In the genomic region with DNA sequence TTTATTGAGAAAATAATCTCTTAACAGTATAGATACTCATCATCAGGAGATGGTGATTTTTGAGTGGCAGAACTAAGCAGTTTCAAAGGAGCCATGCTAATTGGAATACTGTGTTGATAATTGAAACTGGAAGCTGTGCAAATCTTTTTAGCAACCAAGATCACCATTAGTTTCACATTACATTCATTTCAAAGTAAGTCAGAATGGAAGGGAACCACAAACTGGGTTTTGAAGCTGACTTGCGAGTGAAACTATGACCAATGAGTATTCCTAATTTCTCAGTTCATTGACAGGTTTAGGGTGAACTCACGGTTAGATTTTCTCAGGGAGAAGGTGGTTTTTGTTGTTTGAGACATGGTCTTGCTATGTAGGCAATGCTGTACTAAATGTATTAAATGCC, we compare ENCODE assay signal across 1 mouse cellular context.
TF ChIP-seq lines count a peak whose summit lies in the region.

No protein-coding gene starts in this region.

TF ChIP-seq in CH12.LX, 34 proteins besides CTCF, POLR2A, EP300 and RAD21:
- TF ChIP-seq IRF4 (IDR thresholded peaks at IDR 0.05; ENCODE audit: low read depth, low read length) = peak; percentile 77
- TF ChIP-seq USF1 (IDR thresholded peaks at IDR 0.05; ENCODE audit: low read depth, low read length) = no peak
- no peak for TF ChIP-seq CHD1 (IDR thresholded peaks at IDR 0.05; ENCODE audit: low read depth, low read length)
- 0 out of 2 replicates have a peak, but pooled peaks have one; percentile 31 for TF ChIP-seq MYC (IDR thresholded peaks at IDR 0.05; ENCODE audit: low read depth, low read length)
- TF ChIP-seq ELF1 (IDR thresholded peaks at IDR 0.05; ENCODE audit: low read depth, low read length) = no peak
- peak; percentile 49; the same call in 1 of the 2 replicates for TF ChIP-seq MAFK (IDR thresholded peaks at IDR 0.05; ENCODE audit: insufficient replicate concordance, low read length)
- peak; percentile 51; the same call in 1 of the 2 replicates for TF ChIP-seq JUN (IDR thresholded peaks at IDR 0.05; ENCODE audit: insufficient read depth, low read depth, low read length)
- TF ChIP-seq JUND (conservative IDR thresholded peaks at IDR 0.05; ENCODE audit: low read depth, low read length) = peak; percentile 61; the same call in 1 of the 2 replicates
- no peak for TF ChIP-seq SMC3 (IDR thresholded peaks at IDR 0.05; ENCODE audit: low read depth, low read length)
- TF ChIP-seq MEF2A (IDR thresholded peaks at IDR 0.05; ENCODE audit: borderline replicate concordance, low read depth, low read length) = peak; percentile 59; the same call in 1 of the 2 replicates
- TF ChIP-seq CHD2 (IDR thresholded peaks at IDR 0.05; ENCODE audit: low read length) = no peak
- TF ChIP-seq ZMIZ1 (IDR thresholded peaks at IDR 0.05; ENCODE audit: low read depth, low read length) = no peak
- TF ChIP-seq HCFC1 (IDR thresholded peaks at IDR 0.05; ENCODE audit: low read depth, low read length) = no peak
- TF ChIP-seq UBTF (IDR thresholded peaks at IDR 0.05; ENCODE audit: low read depth, low read length) = no peak
- 0 out of 2 replicates have a peak, but pooled peaks have one; percentile 45 for TF ChIP-seq ETS1 (conservative IDR thresholded peaks at IDR 0.05; ENCODE audit: low read depth, low read length)
- no peak for TF ChIP-seq PAX5 (IDR thresholded peaks at IDR 0.05; ENCODE audit: low read length)
- TF ChIP-seq BHLHE40 (IDR thresholded peaks at IDR 0.05; ENCODE audit: low read depth, low read length) = peak; percentile 55; the same call in 1 of the 2 replicates
